Mouse (Mus musculus) CH12.LX (cell line): ENCODE data around the gene Rho. TPM values are rescaled to one million over a fixed set of nuclear protein-coding genes. Genes with fewer than 3 reads are reported as not detected.

Source experiments
- DNase-seq: peaks from one replicate; pipeline ENCODE4 v3.0.0-alpha.2; 2013; ENCODE audit errors: extremely low read depth
- H3K27ac ChIP-seq: 2 replicates; pipeline ENCODE4 v1.5.1; 2012; ENCODE audit warnings: low read depth, mild to moderate bottlenecking, control low read depth, moderate library complexity; ENCODE audit not compliant: insufficient read depth
- H3K27me3 ChIP-seq: replicated peaks from 2 replicates; pipeline ENCODE3; 2012; ENCODE audit warnings: inconsistent platforms
- H3K36me3 ChIP-seq, 2 experiments: replicated peaks in 1 of 2; 2 replicates each; pipeline versions ENCODE3 to v1.6.1; 2012; ENCODE audit warnings: inconsistent platforms in 1 of 2, low read length in 1 of 2, mild to moderate bottlenecking in 1 of 2, mixed read lengths in 1 of 2, moderate library complexity in 1 of 2; ENCODE audit not compliant: control insufficient read depth in 1 of 2, insufficient read depth in 1 of 2
- H3K4me1 ChIP-seq, 2 experiments: 2 replicates each; pipeline ENCODE4 v1.6.1; 2012; ENCODE audit warnings: inconsistent platforms in 1 of 2, moderate library complexity in 1 of 2; ENCODE audit not compliant: insufficient read depth in 2 of 2, control insufficient read depth in 1 of 2
- H3K4me2 ChIP-seq: 2 replicates; pipeline ENCODE4 v1.6.1; 2012; ENCODE audit warnings: low read depth, mild to moderate bottlenecking, control low read depth; ENCODE audit not compliant: poor library complexity, insufficient read depth, severe bottlenecking
- H3K4me3 ChIP-seq, 3 experiments: fragments of 150-350 bp in 1 of 3; sonication (generic) in 1 of 3; replicated peaks in 1 of 3; 2 replicates each; pipeline versions ENCODE3 to v1.5.1; 2011 to 2012; ENCODE audit warnings: low read depth in 2 of 3, low read length in 2 of 3, mild to moderate bottlenecking in 2 of 3, moderate library complexity in 2 of 3, control low read depth in 1 of 3, improper control_type of control experiment in 1 of 3, inconsistent platforms in 1 of 3, mixed read lengths in 1 of 3; ENCODE audit not compliant: poor library complexity in 1 of 3
- H3K79me2 ChIP-seq: replicated peaks from 2 replicates; pipeline ENCODE4 v1.6.1; 2012; ENCODE audit warnings: mild to moderate bottlenecking, moderate library complexity; ENCODE audit not compliant: control insufficient read depth, poor library complexity, insufficient read depth, severe bottlenecking; ENCODE audit errors: extremely low read depth
- H3K9ac ChIP-seq: 2 replicates; pipeline ENCODE4 v1.6.1; 2012; ENCODE audit warnings: low read depth, mild to moderate bottlenecking, control low read depth, moderate library complexity; ENCODE audit not compliant: insufficient read depth
- H3K9me3 ChIP-seq: replicated peaks from 2 replicates; pipeline ENCODE3; 2012; ENCODE audit warnings: low read length, inconsistent platforms, mixed read lengths
- ELF1 ChIP-seq: IDR thresholded peaks from 2 replicates; pipeline ENCODE4 v1.6.1; 2014; ENCODE audit warnings: low read depth, mild to moderate bottlenecking, inconsistent platforms, low read length, improper control_type of control experiment
- EP300 ChIP-seq: IDR thresholded peaks from 2 replicates; pipeline ENCODE4 v1.6.1; 2011; ENCODE audit warnings: low read length, improper control_type of control experiment
- GABPA ChIP-seq: IDR thresholded peaks from 2 replicates; pipeline ENCODE4 v1.6.1; 2012; ENCODE audit warnings: low read depth, low read length, improper control_type of control experiment, inconsistent platforms; ENCODE audit not compliant: insufficient replicate concordance
- HCFC1 ChIP-seq: IDR thresholded peaks from 2 replicates; pipeline ENCODE4 v1.6.1; 2012; ENCODE audit warnings: low read depth, mild to moderate bottlenecking, inconsistent platforms, low read length, improper control_type of control experiment
- JUN ChIP-seq: IDR thresholded peaks from 2 replicates; pipeline ENCODE4 v1.6.1; 2011; ENCODE audit warnings: low read depth, mild to moderate bottlenecking, low read length, improper control_type of control experiment, moderate library complexity; ENCODE audit not compliant: insufficient read depth
- JUND ChIP-seq: conservative IDR thresholded peaks from 2 replicates; pipeline ENCODE4 v1.6.1; 2011; ENCODE audit warnings: low read depth, low read length, improper control_type of control experiment
- KAT2A ChIP-seq: IDR thresholded peaks from 2 replicates; pipeline ENCODE4 v1.6.1; 2012; ENCODE audit warnings: low read length, improper control_type of control experiment, inconsistent platforms; ENCODE audit not compliant: insufficient replicate concordance
- RCOR1 ChIP-seq: conservative IDR thresholded peaks from 2 replicates; pipeline ENCODE4 v1.6.1; 2012; ENCODE audit warnings: low read depth, mild to moderate bottlenecking, inconsistent platforms, low read length, improper control_type of control experiment
- SMC3 ChIP-seq: IDR thresholded peaks from 2 replicates; pipeline ENCODE4 v1.6.1; 2011; ENCODE audit warnings: low read depth, low read length, improper control_type of control experiment
- TBP ChIP-seq: conservative IDR thresholded peaks from 2 replicates; pipeline ENCODE4 v1.6.1; 2011; ENCODE audit warnings: low read depth, low read length, improper control_type of control experiment
- TCF12 ChIP-seq: IDR thresholded peaks from 2 replicates; pipeline ENCODE4 v1.6.1; 2014; ENCODE audit warnings: low read depth, mild to moderate bottlenecking, inconsistent platforms, low read length, improper control_type of control experiment
- USF1 ChIP-seq: IDR thresholded peaks from 2 replicates; pipeline ENCODE4 v1.6.1; 2014; ENCODE audit warnings: low read depth, mild to moderate bottlenecking, inconsistent platforms, low read length, improper control_type of control experiment
- ZNF384 ChIP-seq: IDR thresholded peaks from 2 replicates; pipeline ENCODE4 v1.6.1; 2012; ENCODE audit warnings: low read depth, low read length, improper control_type of control experiment, inconsistent platforms
- dilution Hi-C: fragments of 300-500 bp; cut with MboI; formaldehyde crosslinking; loops from 2 replicates; pipeline ENCODE4 v1.14.3; 2020; ENCODE audit warnings: low sequenced_read_pairs; ENCODE audit not compliant: extremely low pct_unique_long_range_greater_than_20kb, extremely low pct_ligation_motif_present
- in situ Hi-C: fragments of 300-500 bp; cut with MboI; formaldehyde crosslinking; loops from 3 replicates; pipeline ENCODE4 v1.14.3; 2019; ENCODE audit warnings: low sequenced_read_pairs, low pct_ligation_motif_present, low pct_unique_long_range_greater_than_20kb, mixed read lengths
- polyA plus RNA-seq: library from polyadenylated mRNA; unstranded; fragments of >175 nt; gene quantifications from 2 replicates; pipeline ENCODE4 v1.2.1, GENCODE M21; 2012; ENCODE audit warnings: low read depth; ENCODE audit not compliant: insufficient read length
- total RNA-seq, 2 experiments: library from RNA; depleted of rRNA; stranded (reverse); fragments of 300-350 nt in 1 of 2; fragments of >200 nt in 1 of 2; gene quantifications; 2 replicates each; pipeline ENCODE4 v1.2.3; 2012 to 2014

The Rho gene
- total and polyA plus RNA-seq, 3 experiments: 0.04 TPM; not detected in 1

- H3K36me3 ChIP-seq: peaks cover 68 to 95% of the 10 kb centered on the region in 2 experiments
- no peak for TF ChIP-seq KAT2A
- TF ChIP-seq GABPA: no peak
- no peak for TF ChIP-seq EP300
- TF ChIP-seq SMC3: no peak
- no peak for TF ChIP-seq TCF12
- TF ChIP-seq TBP: no peak
- no peak for TF ChIP-seq JUN
- TF ChIP-seq RCOR1: no peak
- no peak for TF ChIP-seq ZNF384
- no peak for TF ChIP-seq ELF1
- no peak for TF ChIP-seq JUND
- no peak for TF ChIP-seq USF1
- TF ChIP-seq, all 38 proteins: peak for 0
- in situ Hi-C loops: no loop called here
- H3K27me3 ChIP-seq: no peaks in the 10 kb centered on the region
- no peaks in the 10 kb centered on the region for H3K9me3 ChIP-seq
- H3K4me3 ChIP-seq: no peak overlapping the region
- no peaks in the 10 kb centered on the region for H3K79me2 ChIP-seq
- no peak for DNase-seq
- dilution Hi-C loops: no loop called here
- H3K4me2 ChIP-seq: no peak overlapping the region
- no peak overlapping the region for H3K9ac ChIP-seq
- peaks cover 13 to 63% of the 10 kb centered on the region in 2 experiments for H3K4me1 ChIP-seq
- no peak overlapping the region for H3K27ac ChIP-seq
Observed at GRCm38 (mm10) chr6:115973881-115974662, 42.5 kb downstream of the Rho start.

- in situ Hi-C loops (no loop called here), dilution Hi-C loops (no loop called here)
- TF ChIP-seq KAT2A (no peak), HCFC1 (no peak), ELF1 (no peak), JUND (no peak)
- Histone ChIP-seq H3K27me3 (no peaks in the 10 kb centered on the region), H3K9ac (no peak overlapping the region), H3K27ac (no peak overlapping the region), H3K79me2 (no peaks in the 10 kb centered on the region), H3K9me3 (no peaks in the 10 kb centered on the region), H3K4me1 (peaks cover 16 to 63% of the 10 kb centered on the region in 2 experiments), H3K4me2 (no peak overlapping the region), H3K36me3 (peaks cover 61 to 98% of the 10 kb centered on the region in 2 experiments), H3K4me3 (no peak overlapping the region)
- DNase-seq: no peak
Observed at GRCm38 (mm10) chr6:115975606-115976005, 44.1 kb downstream of the Rho start.
